Mouse (Mus musculus) heart, postnatal 25 days (tissue): ENCODE measurements at regions not wholly inside any gene's neighbourhood (a gene's known extent, or its start where the extent isn't known, plus 50 kb on each side); places are given as distances from the start of the nearest gene placed in this dataset. TPM values are rescaled to one million over a fixed set of nuclear protein-coding genes. Genes with fewer than 3 reads are reported as not detected.

Experiments used
- microRNA-seq: library from miRNA; unstranded; fragments of <30 nt; microRNA quantifications from one replicate; pipeline ENCODE4 v1.2.0, GENCODE M21; 2022

Small RNA genes lying in the stretch of these regions (microRNA-seq; reads per million reads assigned to microRNA genes)
- gene Gm25025, result not detected
